Mouse (Mus musculus) gastrocnemius, adult 2 months (tissue): ENCODE results near the gene Aco1. TPM values are rescaled to one million over a fixed set of nuclear protein-coding genes. Genes with fewer than 3 reads are reported as not detected.

Experiments used
- DNase-seq: peaks from one replicate; pipeline ENCODE4 v3.0.0; 2022
- H3K27ac ChIP-seq: fragments of 200-600 bp; 2 replicates; pipeline ENCODE4 v1.8.1; 2022; ENCODE audit warnings: mild to moderate bottlenecking
- H3K4me3 ChIP-seq: fragments of 200-600 bp; 2 replicates; pipeline ENCODE4 v1.8.1; 2022; ENCODE audit warnings: mild to moderate bottlenecking, moderate library complexity
- CTCF ChIP-seq: fragments of 200-600 bp; IDR thresholded peaks from 2 replicates; pipeline ENCODE4 v1.8.1; 2022; ENCODE audit warnings: antibody characterized with exemption, mild to moderate bottlenecking, moderate library complexity
- intact Hi-C: fragments of 180-260 bp; cut with DNase I; formaldehyde crosslinking; loops from one replicate; pipeline ENCODE4 v1.15.1; 2025
- total RNA-seq, 2 experiments: library from RNA; stranded (reverse); gene quantifications; 2 replicates each; pipeline ENCODE4 v1.2.3; 2021

The Aco1 gene
- total RNA-seq, 2 experiments from 2014 or later = 16.5 to 17.7 TPM

- DNase-seq = no peak
- TF ChIP-seq CTCF = no peak
- no peak overlapping the region for H3K27ac ChIP-seq
- no peak overlapping the region for H3K4me3 ChIP-seq
- intact Hi-C loops = no loop called here
Observed at GRCm38 (mm10) chr4:40195336-40195735, 52.5 kb downstream of the Aco1 start.

- DNase-seq = no peak
- Histone ChIP-seq H3K27ac (no peak overlapping the region), H3K4me3 (no peak overlapping the region)
- no peak for TF ChIP-seq CTCF
- intact Hi-C loops = no loop called here
Observed at GRCm38 (mm10) chr4:40202205-40202604, 59.3 kb downstream of the Aco1 start.

- Histone ChIP-seq H3K27ac (no peak overlapping the region), H3K4me3 (no peak overlapping the region)
- no peak for TF ChIP-seq CTCF
- no peak for DNase-seq
- intact Hi-C loops = no loop called here
Observed at GRCm38 (mm10) chr4:40204374-40204773, 61.5 kb downstream of the Aco1 start.

- no peak for TF ChIP-seq CTCF
- no peak overlapping the region for H3K27ac ChIP-seq
- intact Hi-C loops = no loop called here
- H3K4me3 ChIP-seq = no peak overlapping the region
- DNase-seq = no peak
Observed at GRCm38 (mm10) chr4:40205231-40205903, 62.5 kb downstream of the Aco1 start.

GRCm38 (mm10) chr4:40207701-40208100 is 64.8 kb downstream of the Aco1 start:
- no peak overlapping the region for H3K27ac ChIP-seq
- H3K4me3 ChIP-seq = no peak overlapping the region
- TF ChIP-seq CTCF = no peak
- DNase-seq = no peak
- intact Hi-C loops = no loop called here

DNA sequence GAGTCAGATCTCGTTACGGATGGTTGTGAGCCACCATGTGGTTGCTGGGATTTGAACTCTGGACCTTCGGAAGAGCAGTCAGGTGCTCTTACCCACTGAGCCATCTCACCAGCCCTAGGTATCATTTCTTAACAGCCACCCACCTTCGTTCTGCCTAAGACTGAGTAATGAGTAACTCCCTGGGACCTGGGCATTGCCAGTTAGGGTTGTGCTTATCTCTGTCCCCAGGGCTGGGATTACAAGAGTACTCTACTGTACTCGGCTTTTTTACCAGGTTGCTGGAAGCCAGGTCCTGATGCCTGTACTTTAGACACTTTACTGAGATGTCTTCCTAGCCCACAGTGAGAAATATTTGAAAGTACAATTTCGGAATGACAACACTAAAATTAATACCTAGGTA is 69.3 kb downstream of the Aco1 start:
- intact Hi-C loops = no loop called here
- no peak for TF ChIP-seq CTCF
- Histone ChIP-seq H3K4me3 (no peak overlapping the region), H3K27ac (no peak overlapping the region)
- no peak for DNase-seq

GRCm38 (mm10) chr4:40217910-40218309 is 75.0 kb downstream of the Aco1 start:
- intact Hi-C loops = no loop called here
- H3K27ac ChIP-seq = no peak overlapping the region

GRCm38 (mm10) chr4:40218382-40218781 is 75.5 kb downstream of the Aco1 start:
- TF ChIP-seq CTCF = peak; percentile 25; the same call in 1 of the 2 replicates
- no peak for DNase-seq
- Histone ChIP-seq H3K27ac (no peak overlapping the region), H3K4me3 (no peak overlapping the region)
- intact Hi-C loops = no loop called here

More at GRCm38 (mm10) chr4:40217910-40218309, 75.0 kb downstream of the Aco1 start:
- TF ChIP-seq CTCF = no peak
- H3K4me3 ChIP-seq = no peak overlapping the region
- DNase-seq = no peak

DNA sequence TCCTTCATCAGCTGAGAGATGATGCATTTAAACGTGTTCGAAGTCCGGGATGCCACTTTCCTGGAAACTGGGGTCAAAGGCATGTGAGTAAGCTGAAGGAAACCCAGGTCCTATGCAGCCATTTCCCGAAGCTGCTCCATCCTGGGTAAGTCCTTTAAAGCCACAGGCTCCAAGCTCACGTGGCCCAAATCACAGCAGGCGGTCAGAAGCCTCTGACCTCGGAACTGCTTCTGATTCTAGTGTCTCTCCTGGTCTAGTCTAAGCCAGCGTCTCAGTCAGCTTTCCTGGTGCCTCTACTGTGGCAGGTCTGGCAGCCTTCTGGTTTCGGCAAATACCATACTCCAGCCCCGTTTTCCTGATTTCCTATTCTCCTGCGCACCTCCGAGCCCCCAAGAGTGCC is 77.6 kb downstream of the Aco1 start:
- intact Hi-C loops = no loop called here
- no peak for TF ChIP-seq CTCF
- no peak for DNase-seq
- no peak overlapping the region for H3K4me3 ChIP-seq
- no peak overlapping the region for H3K27ac ChIP-seq

DNA sequence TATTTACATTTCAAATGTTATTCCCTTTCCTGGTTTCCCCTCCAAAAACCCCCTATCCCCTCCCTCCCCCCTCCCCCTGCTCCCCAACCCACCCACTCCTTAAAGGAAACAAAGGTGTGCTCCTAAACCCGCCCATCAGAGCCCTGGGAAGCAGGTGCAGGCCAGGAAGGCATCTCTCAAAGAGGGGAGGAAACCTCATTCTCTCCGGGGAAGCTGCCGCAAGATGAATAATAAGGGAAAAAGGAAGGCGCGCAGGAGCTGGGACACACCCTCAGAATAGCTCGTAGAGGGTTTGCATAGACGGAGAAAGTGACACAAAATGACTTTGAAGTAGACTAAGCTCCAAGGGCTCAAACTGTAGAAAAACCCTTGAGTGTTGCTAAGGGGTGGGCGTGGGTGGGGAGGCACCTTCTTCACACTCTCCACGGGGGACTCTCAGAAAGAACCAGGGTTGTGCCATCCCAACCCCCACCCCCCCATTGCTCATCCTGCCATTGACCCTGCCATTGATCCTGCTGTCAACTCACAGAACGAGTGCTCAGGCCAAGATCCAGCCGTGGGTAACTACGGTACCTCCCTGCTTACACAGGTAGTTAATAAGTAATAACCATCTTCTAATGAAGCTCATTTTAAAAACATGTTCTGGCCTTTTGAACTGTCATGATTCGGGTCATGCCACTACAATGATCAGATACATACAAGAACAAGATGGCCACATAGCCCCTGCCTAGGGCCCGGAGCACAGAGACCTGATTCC is 78.3 kb downstream of the Aco1 start:
- no peak for DNase-seq
- no peak for TF ChIP-seq CTCF
- H3K27ac ChIP-seq = no peak overlapping the region
- no peak overlapping the region for H3K4me3 ChIP-seq
- intact Hi-C loops = no loop called here

DNA sequence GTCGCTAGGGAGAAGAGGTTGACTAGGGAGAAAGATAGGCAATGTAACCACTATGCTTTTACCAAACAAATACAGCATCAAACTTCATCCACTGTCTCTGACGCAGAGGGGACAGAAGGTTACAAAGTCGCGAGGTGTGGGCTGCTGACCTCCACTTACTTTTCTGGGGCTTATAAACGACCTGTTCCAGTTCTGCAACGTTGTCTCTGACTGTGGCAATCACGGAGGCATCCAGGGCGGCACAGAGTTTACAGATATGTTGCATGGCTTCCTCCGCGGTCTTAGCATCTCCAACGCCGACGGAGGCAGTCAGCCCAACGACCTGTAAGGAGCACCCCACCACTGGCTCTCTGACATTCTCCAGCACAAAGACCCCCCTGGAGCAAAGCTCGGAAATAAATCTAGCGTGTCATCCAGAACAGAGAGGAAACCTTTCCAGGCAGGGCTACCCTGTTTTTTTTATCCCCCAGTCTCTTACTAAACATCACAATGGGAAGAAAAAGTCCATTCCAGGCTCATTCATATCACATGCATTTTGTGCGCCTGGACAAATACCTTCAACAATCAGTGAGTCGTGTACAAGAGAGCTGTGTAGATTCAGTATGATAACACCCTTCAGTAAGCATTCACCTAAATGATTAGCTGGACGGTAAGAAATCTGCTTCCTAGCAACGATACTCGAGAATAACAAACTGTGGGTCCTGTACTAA is 79.2 kb downstream of the Aco1 start:
- no peak for TF ChIP-seq CTCF
- no peak for DNase-seq
- Histone ChIP-seq H3K4me3 (no peak overlapping the region), H3K27ac (no peak overlapping the region)
- intact Hi-C loops = no loop called here

GRCm38 (mm10) chr4:40226095-40226494 is 83.2 kb downstream of the Aco1 start:
- intact Hi-C loops = no loop called here
- Histone ChIP-seq H3K4me3 (no peak overlapping the region), H3K27ac (no peak overlapping the region)
- no peak for DNase-seq
- TF ChIP-seq CTCF = no peak

- H3K4me3 ChIP-seq = no peak overlapping the region
- intact Hi-C loops = no loop called here
- H3K27ac ChIP-seq = no peak overlapping the region
- DNase-seq = no peak
- TF ChIP-seq CTCF = no peak
Observed at GRCm38 (mm10) chr4:40227131-40227530, 84.2 kb downstream of the Aco1 start.
